Mouse (Mus musculus): ENCODE measurements at regions not wholly inside any gene's neighbourhood (a gene's known extent, or its start where the extent isn't known, plus 50 kb on each side); places are given as distances from the start of the nearest gene placed in this dataset.
A peak's percentile ranks its signal among the peaks of the same experiment; 100 is the strongest.

DNA sequence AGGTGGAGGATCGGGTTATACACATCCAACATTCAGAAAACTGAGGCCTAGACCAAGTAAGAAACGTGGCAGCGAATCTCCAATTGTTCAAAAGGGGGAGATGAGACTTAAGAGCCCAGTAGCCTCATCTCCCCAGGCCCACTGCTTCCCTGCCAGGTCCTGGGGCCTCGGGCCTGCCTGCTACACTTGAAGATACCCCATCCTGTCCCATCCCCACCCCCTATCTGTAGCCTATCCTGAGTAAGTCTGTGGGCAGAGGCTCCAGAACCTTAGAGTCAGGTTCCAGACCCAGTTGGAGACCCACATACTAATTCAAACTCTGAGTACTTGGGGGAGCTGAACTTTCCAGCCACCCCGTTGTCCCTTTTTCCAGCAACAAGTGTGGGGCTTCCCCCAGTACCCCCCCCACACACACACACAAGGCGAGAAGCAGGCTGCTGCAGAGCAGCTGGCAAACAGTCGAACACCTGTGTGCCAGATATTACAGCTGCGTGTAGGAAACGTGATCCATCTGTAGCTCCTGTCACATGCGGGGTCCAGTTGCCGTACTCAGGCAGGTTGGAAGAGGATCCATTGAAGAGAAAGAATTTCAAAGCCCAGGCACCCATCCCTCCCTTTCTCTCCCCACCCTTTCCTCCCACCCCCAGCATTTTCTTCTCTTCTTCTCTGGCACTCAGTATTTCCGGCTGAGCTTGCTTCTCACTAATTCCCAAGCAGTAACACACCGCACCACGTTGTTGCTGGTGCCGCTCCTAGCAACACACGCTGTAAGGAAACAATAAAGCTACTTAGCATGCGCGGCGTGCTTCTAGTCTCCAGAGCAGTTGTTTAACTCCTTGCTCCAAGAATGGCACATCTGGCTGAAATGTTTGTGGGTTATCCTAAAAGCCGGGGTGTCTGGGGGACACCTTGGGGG lies 89.4 kb upstream of the 1700016C15Rik start:
- no peaks in the 10 kb centered on the region for H3K36me3 ChIP-seq (ENCODE audit: control insufficient read depth, insufficient read depth, low read length)
- no peak overlapping the region for H3K27ac ChIP-seq (ENCODE audit: low read depth, low read length)
- no peak overlapping the region for H3K4me2 ChIP-seq (replicated peaks; ENCODE audit: low read depth, low read length)
- WGBS, result 30% methylated on average over 20 of the region's 20 CpGs
- H3K9me3 ChIP-seq (ENCODE audit: control insufficient read depth, low read length), result no peaks in the 10 kb centered on the region
- no peak overlapping the region for H3K4me3 ChIP-seq (ENCODE audit: low read length)
- no peaks in the 10 kb centered on the region for H3K27me3 ChIP-seq (ENCODE audit: control insufficient read depth, insufficient read depth, low read length)
- peaks cover 26% of the 10 kb centered on the region; the same call in 1 of the 2 replicates for H3K4me1 ChIP-seq (ENCODE audit: control insufficient read depth, insufficient read depth, low read length)
- no peak overlapping the region for H3K9ac ChIP-seq (ENCODE audit: low read depth, low read length)
- peak; percentile 37; the same call in 1 of the 2 replicates for ATAC-seq (ENCODE audit: low FRiP score, low TSS enrichment)

DNA sequence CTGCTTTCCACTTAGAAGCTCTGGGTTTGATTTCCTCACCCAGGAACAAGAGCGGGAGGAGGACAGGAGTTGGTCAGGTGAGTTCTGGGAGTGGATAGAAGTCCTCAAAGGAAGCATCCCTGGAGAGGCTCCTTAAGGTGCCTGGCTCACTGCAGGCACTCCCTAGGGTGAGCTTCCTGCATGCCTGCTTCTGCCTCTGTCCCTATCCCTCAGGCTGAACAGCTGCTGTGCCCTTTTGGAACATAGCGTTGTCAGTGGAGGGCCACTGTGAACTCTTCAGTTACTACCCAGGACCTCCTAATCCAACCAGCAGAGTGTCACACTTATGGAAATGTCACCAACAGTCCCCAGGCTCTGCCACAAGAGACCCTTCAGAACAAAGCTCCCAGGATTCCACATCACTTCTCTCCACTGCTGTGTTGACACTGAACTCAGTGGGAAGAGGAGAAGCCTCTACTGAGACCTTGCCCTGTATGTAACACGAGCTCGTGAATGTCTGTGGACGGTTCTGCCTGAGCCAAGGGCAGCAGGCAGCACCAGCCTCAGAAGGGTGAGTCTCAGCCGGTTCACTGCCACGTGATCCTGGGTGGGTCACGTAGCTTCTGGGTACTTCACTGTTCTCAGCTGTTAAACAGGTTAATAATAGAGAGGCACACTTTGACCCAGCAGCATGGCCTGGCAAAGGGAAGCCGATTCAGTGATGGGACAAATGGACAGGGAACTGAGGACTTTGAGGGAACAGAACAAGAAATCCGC lies 86.7 kb upstream of the 1700016C15Rik start:
- WGBS, result 49% methylated on average over 10 of the region's 10 CpGs
- H3K4me3 ChIP-seq (ENCODE audit: low read length), result no peak overlapping the region
- H3K9me3 ChIP-seq (ENCODE audit: control insufficient read depth, low read length), result no peaks in the 10 kb centered on the region
- H3K4me1 ChIP-seq (ENCODE audit: control insufficient read depth, insufficient read depth, low read length), result peaks cover 28% of the 10 kb centered on the region; the same call in 1 of the 2 replicates
- H3K36me3 ChIP-seq (ENCODE audit: control insufficient read depth, insufficient read depth, low read length), result no peaks in the 10 kb centered on the region
- H3K27ac ChIP-seq (ENCODE audit: low read depth, low read length), result no peak overlapping the region
- no peak overlapping the region for H3K4me2 ChIP-seq (replicated peaks; ENCODE audit: low read depth, low read length)
- H3K9ac ChIP-seq (ENCODE audit: low read depth, low read length), result no peak overlapping the region
- ATAC-seq (ENCODE audit: low FRiP score, low TSS enrichment), result peak; percentile 66; the same call in 1 of the 2 replicates
- no peaks in the 10 kb centered on the region for H3K27me3 ChIP-seq (ENCODE audit: control insufficient read depth, insufficient read depth, low read length)

DNA sequence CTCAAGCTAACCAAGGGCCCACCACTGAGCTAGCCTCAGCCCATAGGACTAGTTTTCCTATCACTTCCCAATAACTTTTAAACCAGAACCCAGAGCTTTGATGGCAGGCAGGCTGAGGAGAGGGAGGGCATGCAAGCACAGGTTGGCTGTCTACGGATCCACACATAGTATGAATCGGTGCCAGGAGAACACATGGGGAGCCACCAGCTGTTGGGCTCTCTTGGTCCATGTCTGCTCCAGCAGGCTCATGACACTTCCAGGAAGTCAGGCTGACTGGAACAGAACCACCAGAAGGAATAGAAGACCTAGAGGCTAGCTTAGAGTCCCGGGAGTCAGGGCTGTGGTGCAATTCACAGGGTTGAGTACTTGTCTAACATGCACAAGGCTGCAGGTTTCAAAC lies 86.0 kb upstream of the 1700016C15Rik start:
- Histone ChIP-seq H3K27me3 (ENCODE audit: control insufficient read depth, insufficient read depth, low read length) (no peaks in the 10 kb centered on the region), H3K27ac (ENCODE audit: low read depth, low read length) (no peak overlapping the region), H3K9ac (ENCODE audit: low read depth, low read length) (no peak overlapping the region), H3K4me3 (ENCODE audit: low read length) (no peak overlapping the region), H3K9me3 (ENCODE audit: control insufficient read depth, low read length) (no peaks in the 10 kb centered on the region), H3K4me2 (replicated peaks; ENCODE audit: low read depth, low read length) (no peak overlapping the region), H3K4me1 (ENCODE audit: control insufficient read depth, insufficient read depth, low read length) (peaks cover 24% of the 10 kb centered on the region; the same call in 1 of the 2 replicates), H3K36me3 (ENCODE audit: control insufficient read depth, insufficient read depth, low read length) (no peaks in the 10 kb centered on the region)
- ATAC-seq (ENCODE audit: low FRiP score, low TSS enrichment), result no peak
- 90% methylated on average over 3 of the region's 3 CpGs for WGBS

DNA sequence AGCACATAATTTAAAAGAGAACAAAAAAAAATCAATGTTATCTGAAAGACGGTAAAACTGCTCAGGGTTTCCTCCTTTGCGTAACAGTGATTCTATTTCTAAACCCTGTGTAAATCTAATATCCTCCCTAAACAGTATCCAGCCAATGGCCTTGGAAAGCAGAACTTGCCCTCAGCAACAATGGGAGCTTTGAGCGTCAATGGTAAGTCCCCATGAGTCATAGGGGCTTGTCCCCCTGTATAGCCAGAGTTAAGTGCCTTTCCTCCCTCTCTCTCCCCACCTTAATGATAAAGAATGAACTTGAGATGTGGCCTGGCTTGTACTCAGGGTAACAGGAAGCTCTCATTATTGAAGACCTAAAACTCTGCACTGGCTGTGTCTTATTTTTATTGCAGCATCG lies 85.4 kb upstream of the 1700016C15Rik start:
- Histone ChIP-seq H3K4me1 (ENCODE audit: control insufficient read depth, insufficient read depth, low read length) (peaks cover 20% of the 10 kb centered on the region; the same call in 1 of the 2 replicates), H3K9ac (ENCODE audit: low read depth, low read length) (no peak overlapping the region), H3K4me3 (ENCODE audit: low read length) (no peak overlapping the region), H3K9me3 (ENCODE audit: control insufficient read depth, low read length) (no peaks in the 10 kb centered on the region), H3K27me3 (ENCODE audit: control insufficient read depth, insufficient read depth, low read length) (no peaks in the 10 kb centered on the region), H3K4me2 (replicated peaks; ENCODE audit: low read depth, low read length) (no peak overlapping the region), H3K36me3 (ENCODE audit: control insufficient read depth, insufficient read depth, low read length) (no peaks in the 10 kb centered on the region), H3K27ac (ENCODE audit: low read depth, low read length) (no peak overlapping the region)
- 74% methylated on average over 4 of the region's 4 CpGs for WGBS
- ATAC-seq (ENCODE audit: low FRiP score, low TSS enrichment), result no peak

DNA sequence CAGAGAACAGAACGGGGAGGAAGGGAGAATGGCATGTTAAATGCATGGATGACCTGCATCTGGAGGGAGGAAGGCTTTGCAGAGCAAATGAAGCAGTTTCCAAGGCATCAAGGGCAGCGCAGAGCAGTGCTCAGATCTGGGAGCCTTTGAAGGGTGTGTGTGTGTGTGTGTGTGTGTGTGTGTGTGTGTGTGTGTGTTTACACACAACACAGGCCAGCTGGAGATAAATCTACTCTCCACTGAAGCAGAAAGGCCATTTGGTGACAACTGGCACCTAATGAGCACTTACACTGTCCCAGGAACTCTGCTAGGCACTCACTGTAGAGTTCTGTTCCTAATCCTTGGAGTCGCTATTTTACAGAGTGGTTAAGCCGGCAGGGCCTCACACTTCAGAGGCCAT lies 84.3 kb upstream of the 1700016C15Rik start:
- 15% methylated on average over 4 of the region's 4 CpGs for WGBS
- H3K27me3 ChIP-seq (ENCODE audit: control insufficient read depth, insufficient read depth, low read length), result no peaks in the 10 kb centered on the region
- no peak overlapping the region for H3K27ac ChIP-seq (ENCODE audit: low read depth, low read length)
- H3K9ac ChIP-seq (ENCODE audit: low read depth, low read length), result no peak overlapping the region
- no peak overlapping the region for H3K4me2 ChIP-seq (replicated peaks; ENCODE audit: low read depth, low read length)
- H3K36me3 ChIP-seq (ENCODE audit: control insufficient read depth, insufficient read depth, low read length), result no peaks in the 10 kb centered on the region
- H3K9me3 ChIP-seq (ENCODE audit: control insufficient read depth, low read length), result no peaks in the 10 kb centered on the region
- peak; percentile 45; the same call in 1 of the 2 replicates for ATAC-seq (ENCODE audit: low FRiP score, low TSS enrichment)
- peaks cover 10% of the 10 kb centered on the region; the same call in 1 of the 2 replicates for H3K4me1 ChIP-seq (ENCODE audit: control insufficient read depth, insufficient read depth, low read length)
- no peak overlapping the region for H3K4me3 ChIP-seq (ENCODE audit: low read length)

DNA sequence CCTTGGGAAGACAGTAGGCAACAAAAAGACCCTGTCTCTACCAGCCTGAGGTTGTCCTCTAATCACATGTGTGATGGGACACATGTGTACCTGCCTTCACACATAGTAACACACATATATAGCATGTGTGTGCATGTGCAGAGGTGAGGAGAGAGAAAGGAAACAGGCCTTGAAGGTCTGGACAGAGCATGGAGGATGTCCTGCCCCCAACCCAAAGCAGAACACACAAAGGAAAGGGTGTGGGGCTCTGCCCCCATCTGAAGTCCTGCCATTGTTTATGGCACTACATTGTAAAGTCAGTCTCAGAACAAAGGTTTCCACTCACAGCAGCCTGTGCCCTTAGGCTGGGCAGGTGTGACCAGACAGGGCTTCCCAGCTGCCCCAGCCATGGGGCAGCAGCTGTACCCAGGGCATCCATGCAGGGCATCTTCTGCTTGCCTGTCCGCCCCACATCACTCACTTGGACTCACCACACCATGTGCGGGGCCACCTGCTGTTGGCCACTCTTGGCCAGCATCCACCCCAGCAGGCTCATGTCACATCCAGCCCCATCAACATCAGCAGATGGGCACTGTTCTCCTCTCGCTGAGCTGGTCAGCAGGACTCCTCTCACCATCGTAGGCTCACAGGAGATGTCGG lies 83.6 kb upstream of the 1700016C15Rik start:
- Histone ChIP-seq H3K27me3 (ENCODE audit: control insufficient read depth, insufficient read depth, low read length) (no peaks in the 10 kb centered on the region), H3K27ac (ENCODE audit: low read depth, low read length) (no peak overlapping the region), H3K4me2 (replicated peaks; ENCODE audit: low read depth, low read length) (no peak overlapping the region), H3K9me3 (ENCODE audit: control insufficient read depth, low read length) (no peaks in the 10 kb centered on the region), H3K4me3 (ENCODE audit: low read length) (no peak overlapping the region), H3K36me3 (ENCODE audit: control insufficient read depth, insufficient read depth, low read length) (no peaks in the 10 kb centered on the region), H3K4me1 (ENCODE audit: control insufficient read depth, insufficient read depth, low read length) (peaks cover 3% of the 10 kb centered on the region; the same call in 1 of the 2 replicates), H3K9ac (ENCODE audit: low read depth, low read length) (no peak overlapping the region)
- no peak; the same call in 1 of the 2 replicates for ATAC-seq (ENCODE audit: low FRiP score, low TSS enrichment)
- WGBS, result 79% methylated on average over 5 of the region's 5 CpGs

DNA sequence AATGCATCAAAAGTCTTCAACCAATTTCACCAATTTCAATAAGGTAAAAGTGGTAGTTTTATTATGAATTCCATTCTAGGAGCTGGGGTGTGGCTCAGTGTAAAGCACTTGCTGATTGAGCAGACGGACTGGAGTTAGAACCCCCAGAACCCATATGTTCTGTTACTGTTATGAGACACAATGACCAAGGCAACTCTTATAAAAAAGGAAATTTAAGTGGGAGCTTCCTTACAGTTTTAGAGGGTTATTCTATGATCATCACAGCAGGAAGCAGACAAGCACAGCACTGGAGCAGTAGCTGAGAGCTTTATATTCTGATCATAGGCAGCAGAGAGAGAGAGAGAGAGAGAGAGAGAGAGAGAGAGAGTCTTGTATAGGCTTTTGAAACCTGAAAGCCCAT lies 81.7 kb upstream of the 1700016C15Rik start:
- no peak for ATAC-seq (ENCODE audit: low FRiP score, low TSS enrichment)
- whole genome bisulfite sequencing, result 87% methylated on average over 1 of the region's 1 CpGs
- no peaks in the 10 kb centered on the region for H3K27me3 ChIP-seq (ENCODE audit: control insufficient read depth, insufficient read depth, low read length)
- H3K9ac ChIP-seq (ENCODE audit: low read depth, low read length), result no peak overlapping the region
- H3K4me2 ChIP-seq (replicated peaks; ENCODE audit: low read depth, low read length), result no peak overlapping the region
- no peaks in the 10 kb centered on the region for H3K9me3 ChIP-seq (ENCODE audit: control insufficient read depth, low read length)
- H3K36me3 ChIP-seq (ENCODE audit: control insufficient read depth, insufficient read depth, low read length), result no peaks in the 10 kb centered on the region
- H3K4me3 ChIP-seq (ENCODE audit: low read length), result no peak overlapping the region
- 0 out of 2 replicates have a peak, but pooled peaks cover 3% of the 10 kb centered on the region for H3K4me1 ChIP-seq (ENCODE audit: control insufficient read depth, insufficient read depth, low read length)
- no peak overlapping the region for H3K27ac ChIP-seq (ENCODE audit: low read depth, low read length)

DNA sequence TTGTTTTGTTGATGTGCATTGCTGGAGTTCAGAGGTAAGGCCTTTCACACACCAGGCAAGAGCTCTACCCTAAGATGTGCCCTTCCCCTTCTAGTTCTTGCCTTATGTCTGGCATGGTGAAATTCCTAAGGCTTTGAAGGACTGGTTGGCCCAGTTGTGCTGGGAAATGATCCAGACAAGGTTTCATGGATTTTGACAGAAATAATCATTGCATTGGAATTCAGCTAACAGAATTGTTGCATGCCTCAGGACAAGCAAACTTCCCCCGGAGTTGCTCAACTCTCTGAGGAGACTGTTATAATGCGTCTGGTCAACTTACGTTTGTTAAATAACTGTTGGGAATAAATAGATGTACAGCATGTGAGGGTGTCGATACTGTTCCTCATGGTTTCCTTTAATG lies 80.6 kb upstream of the 1700016C15Rik start:
- Histone ChIP-seq H3K27ac (ENCODE audit: low read depth, low read length) (no peak overlapping the region), H3K4me1 (ENCODE audit: control insufficient read depth, insufficient read depth, low read length) (0 out of 2 replicates have a peak, but pooled peaks cover 3% of the 10 kb centered on the region), H3K4me2 (replicated peaks; ENCODE audit: low read depth, low read length) (no peak overlapping the region), H3K27me3 (ENCODE audit: control insufficient read depth, insufficient read depth, low read length) (no peaks in the 10 kb centered on the region), H3K9me3 (ENCODE audit: control insufficient read depth, low read length) (no peaks in the 10 kb centered on the region), H3K36me3 (ENCODE audit: control insufficient read depth, insufficient read depth, low read length) (no peaks in the 10 kb centered on the region), H3K9ac (ENCODE audit: low read depth, low read length) (no peak overlapping the region), H3K4me3 (ENCODE audit: low read length) (no peak overlapping the region)
- no peak for ATAC-seq (ENCODE audit: low FRiP score, low TSS enrichment)
- WGBS, result 88% methylated on average over 4 of the region's 4 CpGs
